Mouse (Mus musculus) neural tube, embryonic 10.5 days (tissue): Measurements from ENCODE around the gene Atp2a2.
A peak's percentile ranks its signal among the peaks of the same experiment; 100 is the strongest.

Experiments
- DNase-seq: peaks from one replicate; pipeline ENCODE4 v3.0.0-alpha.2; 2017; ENCODE audit warnings: low spot score; ENCODE audit errors: extremely low spot score

The Atp2a2 gene

DNA sequence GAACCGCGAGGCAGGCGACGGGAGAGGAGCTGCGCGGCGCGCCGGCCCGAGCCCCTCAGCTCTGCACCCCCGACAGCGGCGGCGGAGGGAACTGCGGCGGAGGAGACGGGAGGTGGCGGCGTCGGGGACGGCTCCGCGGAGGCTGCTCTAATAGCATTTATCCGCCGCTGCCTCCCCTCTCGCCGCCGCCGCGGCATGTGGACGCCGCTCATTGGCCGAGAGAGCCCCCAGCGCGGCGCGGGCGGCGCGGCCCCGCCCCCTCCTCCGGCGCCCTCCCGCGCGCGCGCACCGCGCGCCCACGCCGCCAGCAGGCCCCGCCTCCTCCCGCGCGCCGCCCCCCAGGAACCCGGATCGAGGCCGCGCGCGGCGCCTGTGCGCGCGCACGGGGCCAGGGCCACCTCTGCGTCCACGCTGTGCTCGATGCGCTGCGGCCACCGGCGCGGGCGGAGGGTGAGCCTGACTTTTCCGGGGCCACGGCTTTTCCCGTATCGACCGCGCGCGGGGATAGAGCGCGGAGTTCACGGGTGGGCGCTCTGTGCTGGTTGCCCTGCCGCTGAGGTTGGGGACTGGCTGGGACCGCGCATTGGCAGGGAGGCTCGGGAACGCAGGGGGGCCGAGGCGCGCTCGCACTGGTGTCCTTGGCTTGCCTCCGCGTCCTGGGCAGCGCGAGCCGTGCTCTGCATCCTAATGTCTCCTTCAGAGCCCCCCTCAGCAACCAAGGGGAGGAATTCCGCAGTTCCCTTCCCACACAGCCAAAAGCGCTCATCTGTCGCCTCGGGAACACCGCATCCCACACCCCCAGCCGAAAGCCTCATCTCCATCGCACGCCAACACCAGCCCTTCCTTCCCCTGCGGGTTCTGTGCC is at the start of gene Atp2a2:
Atp2a2 (minus strand) TSS at position 149 of the 865 bp plus-strand sequence.
- DNase-seq = peak; percentile 95

DNA sequence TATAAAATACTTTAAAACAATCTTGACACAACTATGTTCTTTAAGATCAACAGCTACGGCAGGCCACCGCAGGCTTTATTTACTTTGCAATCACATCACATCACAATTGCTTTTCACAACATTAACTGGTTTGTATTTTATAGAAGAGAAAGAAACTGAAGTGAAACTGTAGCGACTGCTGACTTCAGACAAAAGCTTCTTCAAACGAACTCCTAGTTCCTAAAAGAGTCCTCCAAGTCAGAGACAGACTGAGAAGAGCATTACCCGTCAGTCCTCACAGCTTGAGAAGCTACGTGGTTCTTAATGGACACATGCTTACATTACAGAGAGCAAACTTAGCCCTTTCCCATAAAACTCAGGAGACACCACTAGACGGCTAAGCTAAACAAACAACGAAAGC is 48.4 kb upstream of the Atp2a2 start:
- DNase-seq = no peak

DNA sequence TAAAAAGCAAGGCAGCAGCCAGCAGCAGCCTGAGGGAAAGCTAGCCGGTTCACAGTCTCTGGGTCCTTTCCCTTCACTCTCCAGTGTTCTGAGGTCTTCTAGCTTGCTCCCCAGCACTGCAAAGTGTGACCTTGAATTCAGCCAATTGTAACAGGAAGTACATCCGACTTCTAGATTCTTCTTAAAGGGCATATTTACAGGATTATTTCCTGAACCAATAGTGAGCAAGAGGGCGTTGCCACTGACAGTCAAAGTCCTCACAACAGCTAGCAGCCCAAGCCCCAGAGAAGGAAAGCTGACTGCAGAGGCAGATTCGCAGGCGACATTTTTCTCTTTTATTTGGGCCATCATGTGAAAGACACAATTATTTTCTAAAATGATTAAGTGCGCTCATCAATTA is 46.6 kb upstream of the Atp2a2 start:
- DNase-seq = no peak

DNA sequence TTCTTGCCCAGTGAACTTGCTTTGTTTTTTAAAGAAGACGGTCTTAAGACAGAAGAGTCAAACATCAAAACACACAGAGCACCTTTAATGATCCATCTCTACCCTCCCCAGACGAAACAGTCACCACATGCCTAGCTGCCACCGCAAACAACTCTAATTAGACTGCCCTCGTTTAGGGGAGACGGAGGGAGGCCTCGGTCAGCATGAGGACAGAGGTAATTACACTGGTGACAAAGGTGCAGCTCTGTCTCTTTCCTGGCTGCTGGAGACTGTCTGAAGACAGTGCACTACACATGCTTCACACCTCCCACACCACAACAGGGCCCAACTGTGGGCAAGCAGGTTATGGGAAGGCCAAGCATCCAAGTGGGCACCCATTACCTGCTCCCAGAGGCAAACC is 45.8 kb upstream of the Atp2a2 start:
- no peak for DNase-seq

DNA sequence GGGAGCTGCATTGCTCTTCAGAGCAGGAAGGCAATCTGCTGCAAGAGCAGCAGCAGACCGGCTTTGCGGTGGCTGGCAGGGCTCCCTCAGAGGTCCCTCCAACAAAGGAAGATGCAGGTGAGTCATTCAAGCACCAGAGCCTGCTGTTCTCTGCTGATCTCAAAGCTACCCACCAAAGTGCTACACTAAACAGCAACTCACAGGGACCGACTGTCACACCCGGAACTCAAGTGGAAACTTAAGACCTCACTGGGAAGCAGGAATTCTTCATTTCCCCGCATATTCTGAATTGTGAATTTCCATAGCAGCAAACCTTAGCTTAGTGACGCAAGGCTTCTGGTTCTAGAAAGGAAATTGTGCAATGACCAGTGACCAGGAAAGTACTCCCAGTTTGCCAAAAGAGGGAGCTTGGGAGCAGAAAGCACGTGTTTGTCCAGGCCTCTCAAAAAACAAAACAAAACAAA is 45.3 kb upstream of the Atp2a2 start:
- DNase-seq = no peak

DNA sequence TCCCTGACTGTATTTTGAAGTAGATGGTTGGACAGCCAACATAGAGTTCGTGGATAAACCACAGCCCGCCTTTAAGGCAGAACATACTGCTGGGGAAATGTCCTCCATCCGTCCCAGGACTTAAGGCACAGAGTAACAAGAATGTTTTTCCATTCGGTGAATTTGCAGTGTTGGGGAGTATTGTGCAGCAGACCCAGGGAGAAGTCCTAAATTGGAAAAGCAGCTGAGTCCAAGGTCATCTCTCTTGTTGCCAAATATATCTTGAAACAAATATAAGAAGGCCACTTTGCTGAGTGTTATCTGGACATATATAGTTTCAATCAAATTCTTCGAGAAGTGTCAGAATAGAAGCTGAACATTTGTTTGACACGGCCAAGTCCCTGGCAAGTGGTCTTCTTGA is 41.4 kb upstream of the Atp2a2 start:
- no peak for DNase-seq

DNA sequence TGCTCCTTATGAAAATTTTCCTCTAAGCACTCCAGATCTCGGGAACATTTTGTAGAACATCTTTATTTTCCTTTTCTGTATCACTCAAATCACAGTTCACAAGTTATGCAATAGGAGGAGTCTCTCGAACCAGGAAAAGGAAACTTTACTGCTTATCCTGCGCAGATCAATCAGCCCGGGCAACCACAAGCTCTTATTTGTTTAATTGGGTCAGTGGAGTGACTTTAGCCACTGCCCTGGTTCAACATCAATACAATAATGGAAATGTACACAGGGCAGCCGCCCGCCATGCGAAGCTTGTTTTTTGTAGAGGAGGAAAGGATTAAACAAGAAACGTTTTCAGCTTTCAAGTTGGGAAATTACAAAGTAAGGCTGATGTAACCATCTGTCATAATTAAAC is 39.8 kb upstream of the Atp2a2 start:
- no peak for DNase-seq

DNA sequence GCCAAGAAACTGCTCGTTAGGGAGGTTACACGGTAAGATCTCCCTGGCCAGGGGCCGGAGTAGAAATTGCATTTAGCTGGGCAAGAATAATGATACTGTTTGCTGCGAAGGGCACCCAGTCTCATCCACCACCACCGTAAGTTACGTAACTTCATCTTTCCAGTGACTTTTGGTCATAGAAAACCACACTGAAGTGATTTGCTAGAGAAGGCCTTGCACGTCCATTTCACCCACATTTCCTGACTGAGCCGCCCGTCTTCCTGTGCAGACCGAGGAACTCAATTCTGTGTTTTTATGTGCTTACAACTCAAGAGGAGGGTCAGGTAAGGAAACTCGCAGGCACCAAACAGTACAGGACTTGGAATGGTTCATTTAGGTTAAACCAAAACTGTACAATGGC is 36.1 kb upstream of the Atp2a2 start:
- no peak for DNase-seq

DNA sequence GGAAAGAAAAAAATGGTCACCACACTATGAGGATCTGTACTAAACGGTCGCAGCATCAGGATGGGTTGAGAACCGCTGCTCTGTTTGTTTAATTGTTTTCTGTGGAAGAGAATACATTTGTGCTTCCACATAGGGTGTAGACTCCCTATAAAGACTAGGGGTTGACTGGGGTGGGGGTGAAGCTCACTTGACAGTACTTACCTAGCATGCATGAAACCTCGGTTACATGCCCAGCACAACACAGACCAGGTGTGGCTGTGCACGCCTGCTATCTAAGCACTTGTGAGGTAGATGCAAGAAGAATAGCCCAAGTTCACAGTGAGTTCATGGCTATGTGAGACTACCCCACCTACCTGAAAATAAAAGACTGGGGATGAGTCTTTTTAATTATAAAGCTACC is 35.6 kb upstream of the Atp2a2 start:
- DNase-seq = no peak

DNA sequence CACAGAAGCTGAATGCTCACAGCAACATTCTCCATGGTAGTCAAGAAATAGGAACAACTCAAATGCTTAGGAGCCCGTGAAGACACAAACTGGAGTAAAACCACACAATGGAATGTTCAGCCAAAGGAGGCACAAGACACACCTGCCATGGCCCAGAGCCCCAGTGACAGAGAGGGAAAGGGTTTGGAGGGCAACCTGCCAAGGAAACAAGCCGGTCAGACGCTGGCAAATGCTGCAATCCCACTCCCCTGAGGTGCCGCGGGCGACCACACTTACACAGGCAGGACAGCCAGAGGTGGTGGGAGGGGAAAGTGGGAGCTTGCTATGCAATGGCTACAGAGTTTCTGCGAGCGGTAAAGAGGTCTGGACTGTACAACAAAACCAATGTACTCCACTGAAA is 31.9 kb upstream of the Atp2a2 start:
- DNase-seq = no peak

DNA sequence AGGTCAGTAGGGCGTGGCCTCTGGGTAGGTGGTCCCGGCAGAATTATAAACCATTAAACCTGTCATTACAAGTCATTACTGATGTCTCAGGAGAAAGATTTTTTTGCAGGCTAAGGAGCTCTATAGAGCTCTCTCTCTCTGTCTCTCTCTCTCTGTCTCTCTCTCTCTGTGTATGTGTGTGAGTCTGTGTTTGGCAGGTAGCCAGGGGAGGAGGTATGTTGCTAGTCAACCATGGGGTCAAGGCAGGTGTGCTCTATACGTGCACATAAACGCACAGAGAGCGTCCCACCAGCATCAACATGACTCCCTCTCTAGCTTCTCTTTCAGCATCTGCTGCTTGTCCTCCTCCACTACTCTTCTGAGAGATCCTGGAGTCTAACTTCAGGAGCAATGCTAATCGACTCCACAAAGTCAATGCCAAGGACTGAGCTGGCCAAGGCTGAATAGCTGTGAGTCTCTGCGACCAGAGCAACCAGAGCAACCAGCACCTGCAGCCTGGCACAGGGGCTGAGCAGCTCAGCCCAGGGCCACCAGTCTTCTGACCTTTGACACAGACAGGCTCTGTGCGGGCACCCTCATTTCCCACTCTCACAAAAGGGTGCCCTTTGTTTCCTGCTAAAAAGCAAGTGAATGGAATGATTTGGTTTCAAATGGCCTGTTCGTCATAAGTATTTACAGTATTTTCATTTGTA is 28.0 kb upstream of the Atp2a2 start:
- no peak for DNase-seq

DNA sequence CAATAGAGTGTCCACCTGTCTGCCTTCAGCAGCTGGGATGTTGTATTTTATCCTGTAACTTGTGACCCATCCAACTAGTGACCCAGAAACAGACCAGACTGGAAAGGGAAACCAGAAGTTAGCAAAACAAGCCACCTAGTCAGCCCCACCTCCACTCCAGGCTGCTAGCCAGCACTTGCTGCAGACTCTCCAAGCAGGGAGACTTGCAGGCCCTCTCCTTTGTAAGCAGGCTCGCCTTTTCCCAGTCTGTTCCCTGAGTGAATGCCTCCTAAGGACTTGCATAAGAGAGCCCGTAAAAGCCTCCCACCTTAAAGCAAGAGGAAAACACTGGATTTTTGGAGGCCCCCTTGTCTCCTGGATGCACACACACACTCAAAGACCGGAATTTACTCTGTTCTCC is 27.3 kb upstream of the Atp2a2 start:
- DNase-seq = no peak

DNA sequence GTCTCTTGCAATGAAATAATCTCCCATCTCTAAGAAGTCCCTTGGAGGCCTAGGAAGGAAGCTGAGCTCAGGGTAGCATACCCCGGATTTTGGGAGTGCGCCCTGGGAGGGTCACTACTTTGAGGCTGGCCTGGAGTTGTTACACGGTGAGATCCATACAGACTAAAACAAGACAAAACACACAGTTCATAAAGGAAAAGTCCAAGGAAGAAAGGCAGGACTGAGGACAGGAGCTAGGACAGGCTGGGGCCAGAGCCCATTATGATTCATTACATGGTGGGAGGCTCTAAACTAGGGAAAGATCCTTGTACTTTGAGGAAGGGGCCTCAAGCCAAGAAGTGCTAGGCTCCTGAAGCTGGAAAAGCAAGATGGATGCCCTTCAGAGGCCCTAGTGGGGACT is 26.6 kb upstream of the Atp2a2 start:
- no peak for DNase-seq

DNA sequence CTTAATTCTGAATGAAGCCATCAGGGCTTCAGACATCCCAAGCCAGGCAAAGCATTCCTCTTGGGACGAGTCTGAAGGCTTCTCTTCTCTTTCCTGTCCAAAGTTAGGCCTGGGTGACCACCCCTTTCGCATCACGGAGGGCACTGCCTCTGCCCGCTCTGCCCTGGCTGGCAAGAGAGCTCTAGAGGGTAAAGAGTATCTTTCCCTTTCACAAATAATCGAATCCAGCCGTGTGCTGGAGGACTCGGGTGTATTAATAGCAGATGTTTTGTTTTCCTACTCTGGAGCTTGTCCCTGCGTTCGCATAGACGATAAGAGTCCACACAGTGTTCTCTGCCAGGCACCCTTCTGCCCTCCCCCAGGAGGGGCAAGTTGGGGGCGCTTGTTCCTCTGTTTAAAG is 25.7 kb upstream of the Atp2a2 start:
- no peak for DNase-seq

DNA sequence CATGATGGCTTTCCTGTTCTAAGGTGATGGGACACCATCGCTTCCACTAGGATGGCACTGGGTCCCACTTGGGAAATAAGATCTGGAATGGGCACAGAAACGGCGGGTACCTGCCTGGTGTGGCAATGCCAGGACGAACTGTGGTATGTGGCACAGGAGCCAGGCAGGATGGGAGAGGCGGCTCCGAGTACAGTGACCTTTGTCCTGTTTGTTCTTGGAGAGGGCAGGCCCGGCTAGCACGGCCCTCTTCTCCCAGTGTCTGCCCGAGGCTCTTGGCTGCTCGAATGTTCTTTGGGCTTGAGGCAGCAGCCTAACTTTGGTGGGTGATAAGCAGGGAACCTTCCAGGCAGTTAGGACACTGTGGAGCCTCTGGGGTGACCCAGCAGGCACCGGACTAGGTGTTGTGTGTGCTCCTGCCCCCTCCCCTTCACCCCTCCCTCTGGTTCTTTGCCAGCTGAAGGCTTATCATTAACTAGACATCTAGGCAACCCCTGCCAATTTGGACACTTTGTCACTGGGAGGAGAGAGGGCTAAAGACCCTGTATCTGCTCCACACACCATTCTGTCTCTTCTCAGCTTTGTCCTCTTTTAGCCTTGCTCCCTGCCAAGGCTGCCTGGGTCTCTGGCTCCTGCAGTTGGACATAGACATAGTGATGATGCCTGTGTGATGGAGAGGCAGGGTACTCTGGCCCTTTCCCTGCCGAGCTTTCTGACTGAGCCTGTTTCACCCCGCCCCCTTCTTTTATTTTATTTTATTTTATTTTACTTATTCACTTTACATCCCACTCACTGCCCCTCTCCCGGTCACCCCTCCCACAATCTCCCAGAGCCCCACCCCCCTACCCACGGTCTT is 25.1 kb upstream of the Atp2a2 start:
- DNase-seq = no peak

DNA sequence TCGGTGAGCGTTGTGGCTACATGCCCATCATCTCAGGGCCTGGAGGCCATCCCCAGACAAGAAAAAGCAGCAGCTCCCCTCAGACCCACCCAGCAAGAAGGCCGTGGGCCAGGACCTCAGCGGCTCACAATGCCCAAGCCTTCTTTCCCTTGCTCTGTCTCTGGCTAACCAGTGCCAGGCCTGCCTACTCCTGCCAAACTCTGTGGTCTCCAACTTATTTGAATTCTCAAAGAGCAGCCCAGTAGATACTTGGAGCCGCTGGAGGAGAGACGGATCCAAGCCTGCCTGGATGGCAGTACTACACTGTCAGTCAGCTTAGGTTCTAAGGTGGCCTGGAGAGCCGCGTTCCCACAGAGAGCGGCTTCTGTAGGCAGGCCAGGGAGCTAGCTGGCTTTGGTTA is 24.4 kb upstream of the Atp2a2 start:
- no peak for DNase-seq

DNA sequence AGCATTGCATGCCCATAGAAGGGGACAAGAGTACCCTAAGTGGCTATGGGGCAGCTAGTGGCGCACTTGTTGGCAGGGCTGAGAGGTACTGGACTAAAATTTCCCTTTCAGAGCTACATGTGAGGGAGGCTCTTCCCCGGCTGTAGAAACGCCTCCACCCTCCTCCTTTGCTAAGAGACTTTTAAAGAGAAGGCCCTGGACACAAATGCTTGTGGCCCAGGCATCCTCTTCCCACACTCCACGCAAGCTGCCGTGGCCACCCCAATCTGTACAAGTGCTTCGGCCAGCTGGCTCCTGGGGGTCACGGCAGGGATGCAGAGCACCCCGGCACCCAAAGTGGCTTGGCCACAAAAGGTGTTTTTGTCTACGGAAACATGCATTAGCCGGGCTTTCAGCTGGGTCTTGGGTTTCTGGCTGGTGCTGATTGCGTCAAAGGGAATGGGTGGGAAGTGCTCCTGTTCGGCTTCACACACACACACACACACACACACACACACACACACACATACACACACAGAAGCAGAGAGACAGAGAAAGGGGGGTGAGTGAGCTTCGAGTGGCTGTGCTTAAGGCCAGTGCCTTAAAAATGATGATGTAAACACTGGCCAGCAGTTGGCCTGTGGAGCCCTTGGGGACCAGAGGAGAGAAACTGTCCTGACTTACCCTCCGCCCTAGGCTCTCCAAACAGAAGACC is 23.4 kb upstream of the Atp2a2 start:
- DNase-seq = no peak

DNA sequence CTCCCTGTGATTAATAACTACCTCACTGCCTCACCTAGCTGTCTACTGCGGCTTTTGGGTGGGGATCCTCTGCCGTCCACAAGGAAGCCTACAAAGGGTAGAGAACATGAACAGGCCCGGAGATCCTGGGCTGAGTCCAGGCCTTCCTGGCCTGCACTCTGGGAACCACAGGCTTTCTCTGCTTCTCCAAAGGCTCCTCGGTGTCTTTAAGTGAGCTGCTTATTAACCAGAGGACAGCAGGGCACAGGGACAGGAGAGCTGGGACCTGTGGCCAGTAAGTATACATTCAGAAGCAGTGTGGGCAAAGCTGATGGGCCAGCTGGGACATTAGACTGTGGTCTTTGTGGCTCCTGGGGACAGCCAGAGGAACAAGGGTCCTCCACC is 22.8 kb upstream of the Atp2a2 start:
- no peak for DNase-seq

DNA sequence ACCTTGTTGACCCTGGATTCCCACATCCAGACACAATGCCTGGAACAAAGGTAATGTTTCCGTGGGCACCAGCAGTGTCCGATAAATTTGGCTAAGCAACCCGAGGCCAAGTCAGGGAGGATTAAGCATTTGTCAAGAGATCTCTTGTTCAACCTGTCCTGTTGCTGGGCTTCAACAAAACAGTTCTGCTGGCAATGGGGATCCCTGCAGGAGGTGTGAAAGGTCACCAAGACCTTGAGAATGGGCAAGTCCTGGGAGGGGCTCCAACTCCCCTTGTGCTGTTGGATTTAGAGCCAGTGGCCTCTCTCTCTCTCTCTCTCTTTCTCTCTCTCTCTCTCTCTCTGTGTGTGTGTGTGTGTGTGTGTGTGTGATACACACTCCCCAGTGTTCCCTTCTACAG is 22.2 kb upstream of the Atp2a2 start:
- DNase-seq = no peak

DNA sequence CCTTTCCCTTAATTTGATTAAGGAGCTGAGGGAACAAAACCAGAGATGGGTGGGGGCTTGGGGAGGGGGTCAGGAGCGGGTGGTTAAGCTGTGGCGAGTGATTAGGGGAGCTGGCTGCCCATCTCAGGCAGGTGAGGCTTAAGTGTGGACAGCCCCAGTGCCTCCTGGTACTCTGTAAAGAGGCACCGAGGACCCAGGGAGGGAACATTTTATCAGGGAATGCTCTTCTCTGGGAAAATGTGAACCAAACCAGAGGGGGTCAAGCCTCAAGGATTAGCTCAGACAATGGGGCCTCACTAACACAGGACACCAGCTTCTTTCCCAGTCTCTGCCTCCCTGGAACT is 19.1 kb upstream of the Atp2a2 start:
- no peak for DNase-seq
